Mouse (Mus musculus): ENCODE results near the gene Saa1.

GRCm38 (mm10) chr7:46727584-46727983, 15.2 kb downstream of the Saa1 start:
- TF ChIP-seq POLR2A (IDR thresholded peaks at IDR 0.05; ENCODE audit: control insufficient read depth, extremely low read depth, insufficient read depth, low read length, poor library complexity), result no peak
- no peak for TF ChIP-seq CTCF (IDR thresholded peaks at IDR 0.05; ENCODE audit: borderline replicate concordance, control insufficient read depth, extremely low read depth, insufficient read depth, low read length, poor library complexity)
